Mouse (Mus musculus) cerebellum, adult 9-11 months (tissue): ENCODE measurements around the gene Kdm4b.

Experiments
- DNase-seq: peaks from one replicate; pipeline ENCODE4 v3.0.0; 2022

Kdm4b gene

DNA sequence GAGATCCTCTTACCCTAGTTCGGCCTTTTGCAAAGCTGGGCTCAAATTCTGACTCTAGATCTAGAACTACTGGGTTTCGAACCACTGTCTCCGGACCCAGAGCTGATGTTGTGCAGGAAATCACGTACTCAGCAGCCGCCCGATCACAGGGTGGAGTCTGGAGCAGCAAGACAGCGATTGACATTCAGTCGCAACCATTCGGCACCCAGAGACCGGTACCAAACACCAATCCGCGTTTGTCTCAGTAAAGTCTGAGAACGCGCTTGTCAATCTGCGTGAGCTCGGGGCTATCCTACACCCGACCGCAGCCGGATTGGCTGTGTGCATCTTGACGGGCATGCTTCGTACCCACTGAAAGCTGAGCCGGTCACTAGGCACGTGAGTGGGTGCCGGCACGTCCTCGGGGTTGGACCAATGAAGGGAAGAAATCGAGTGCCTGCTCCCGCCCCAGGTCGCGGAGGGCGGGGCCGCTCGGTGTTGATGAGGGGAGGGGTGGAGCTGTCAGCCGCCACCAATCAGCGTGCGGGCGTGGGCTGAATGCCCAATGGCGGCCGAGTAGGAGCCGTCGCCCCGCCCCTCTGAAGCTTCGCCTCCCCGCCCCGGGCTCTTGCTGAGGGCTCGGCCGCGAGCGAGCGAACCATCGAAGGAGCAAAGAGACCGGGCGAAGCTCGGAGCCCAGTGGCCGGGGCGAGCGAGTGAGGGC, at the start of gene Kdm4b:
TSS of gene Kdm4b (plus strand) at position 613 of the 703 bp plus-strand sequence.
- peak; percentile 100 for DNase-seq

DNA sequence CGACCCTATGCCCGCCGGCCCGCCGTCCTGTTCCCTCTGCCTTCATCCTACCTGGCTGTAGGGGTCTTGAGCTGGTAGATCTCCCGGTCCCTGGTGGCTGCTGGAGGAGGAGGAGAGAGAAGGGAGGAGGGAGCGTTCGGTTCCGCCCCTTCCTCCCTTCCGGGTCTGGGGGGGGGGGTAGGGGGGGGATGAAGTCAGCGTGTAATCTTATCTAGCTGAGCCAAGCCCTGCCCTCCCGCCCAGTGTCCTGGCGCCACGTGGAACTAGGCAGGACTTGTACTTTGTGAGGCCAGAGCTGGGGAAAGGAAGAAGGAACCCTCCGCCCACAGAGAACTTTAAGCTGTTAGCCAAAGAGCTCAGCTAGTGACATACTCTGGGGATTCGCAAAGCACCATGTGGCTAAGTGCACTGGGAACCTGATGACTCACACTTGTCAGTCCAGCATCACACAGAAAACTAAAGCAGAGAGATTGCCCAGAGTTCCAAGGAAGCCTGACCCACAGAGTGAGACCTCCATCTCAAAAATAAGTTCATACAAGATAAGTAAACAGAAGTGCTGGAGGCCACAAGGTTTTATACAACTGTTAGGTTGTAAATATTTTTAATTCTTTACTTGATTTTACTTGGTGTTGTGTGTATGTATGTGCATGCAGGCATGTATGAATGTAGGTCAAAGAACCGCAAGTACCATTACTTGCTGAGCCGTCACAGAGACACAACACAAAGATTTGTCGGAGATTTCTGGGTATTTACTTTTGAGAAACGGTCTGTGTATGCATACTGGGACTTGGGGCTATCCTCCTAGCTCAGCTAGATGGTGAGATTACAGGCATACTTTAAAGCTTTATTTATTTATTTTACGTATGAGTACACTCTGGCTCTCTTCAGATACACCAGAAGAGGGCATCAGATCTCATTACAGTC, 49.0 kb upstream of the Kdm4b start, which contains the start of gene Ticam1:
TSS of gene Ticam1 (minus strand) at position 144 of the 924 bp plus-strand sequence.
- DNase-seq: peak; percentile 79

DNA sequence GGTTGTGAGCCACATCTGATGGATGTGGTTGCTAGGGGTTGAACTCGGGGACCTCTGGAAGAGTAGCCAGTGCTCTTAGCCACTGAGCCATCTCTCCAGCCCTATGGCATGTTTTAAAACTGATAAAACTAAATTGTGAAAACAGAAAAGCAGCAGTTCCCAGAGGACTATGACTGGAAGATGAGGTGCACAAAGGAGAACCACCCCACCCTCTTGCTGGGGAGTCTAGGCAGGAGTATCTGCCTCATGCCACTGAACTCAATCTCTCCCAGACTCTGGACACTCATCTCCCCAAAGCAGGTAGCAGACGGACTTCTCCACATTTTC, 48.3 kb upstream of the Kdm4b start:
- peak; percentile 19 for DNase-seq

DNA sequence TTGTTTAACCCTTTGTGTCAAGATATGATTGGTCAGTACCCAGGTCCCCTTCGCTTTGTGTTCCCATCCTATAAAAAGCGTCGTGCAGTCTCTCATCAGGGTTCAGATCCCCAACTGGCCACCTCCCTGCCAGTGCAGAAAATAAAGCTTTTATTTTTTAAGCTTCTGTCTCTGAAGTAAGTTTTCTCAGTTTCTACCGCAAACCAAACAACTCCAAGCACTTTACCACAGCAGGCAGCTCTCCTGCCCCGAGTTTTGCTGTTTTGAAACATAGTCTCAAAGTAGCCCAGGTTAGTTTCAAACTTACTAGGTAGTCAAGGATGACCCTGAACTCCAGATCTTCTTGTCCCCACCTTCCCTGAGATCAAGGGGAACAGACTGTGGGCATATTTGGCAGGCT, 47.5 kb upstream of the Kdm4b start:
- DNase-seq: no peak

DNA sequence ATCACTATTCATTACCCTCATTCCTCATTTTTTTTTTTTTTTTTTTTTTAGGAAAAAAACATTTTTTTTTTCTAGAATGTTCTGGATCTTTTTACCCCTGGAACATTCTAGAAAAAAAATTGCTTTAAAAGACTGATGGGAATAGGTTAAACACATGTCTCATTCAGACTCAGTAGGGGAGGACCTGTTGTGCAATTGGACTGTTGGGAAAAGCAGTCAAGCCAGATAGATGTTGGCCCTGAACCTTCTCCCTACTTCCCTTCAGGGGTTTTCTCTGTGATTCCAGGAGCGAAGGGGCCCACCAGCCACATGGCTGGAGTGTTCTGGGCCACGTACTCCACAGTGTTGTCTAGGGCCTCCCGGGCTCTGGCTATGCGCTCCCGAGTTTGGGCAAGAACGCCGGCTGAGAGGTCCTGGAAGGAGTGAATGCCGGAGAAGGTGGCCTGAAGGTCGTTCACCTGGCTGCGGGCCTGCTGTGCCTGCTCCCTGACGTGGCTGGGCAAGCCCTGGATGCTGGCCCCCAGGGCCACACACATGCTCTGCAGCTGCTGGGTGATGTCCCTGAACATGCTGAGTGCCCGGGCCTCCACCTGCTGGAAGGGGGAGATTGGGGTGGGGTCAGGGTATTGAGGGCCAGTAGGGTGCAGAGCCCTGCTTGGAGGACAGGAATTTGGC, 46.2 kb upstream of the Kdm4b start:
- DNase-seq: peak; percentile 24

DNA sequence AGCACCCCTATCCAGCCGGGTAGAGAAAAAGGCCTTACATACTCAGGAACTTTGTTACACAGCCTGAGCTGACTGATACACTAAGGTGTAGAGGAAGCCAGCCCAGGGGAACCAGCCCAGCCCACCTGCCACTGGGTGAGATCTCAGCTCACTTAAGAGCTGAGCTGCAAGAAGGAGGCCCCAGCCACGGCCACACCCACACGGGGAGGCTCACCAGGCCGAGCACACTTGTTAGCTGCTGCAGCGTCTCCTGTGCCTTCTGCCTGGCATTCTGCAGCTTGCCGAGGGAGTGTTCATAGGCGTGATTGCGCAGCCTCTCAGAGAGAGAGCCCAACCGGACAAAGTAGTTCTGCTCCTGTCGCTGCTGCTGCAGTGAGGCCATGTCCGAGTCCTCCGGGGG, 44.7 kb upstream of the Kdm4b start:
- DNase-seq: no peak

DNA sequence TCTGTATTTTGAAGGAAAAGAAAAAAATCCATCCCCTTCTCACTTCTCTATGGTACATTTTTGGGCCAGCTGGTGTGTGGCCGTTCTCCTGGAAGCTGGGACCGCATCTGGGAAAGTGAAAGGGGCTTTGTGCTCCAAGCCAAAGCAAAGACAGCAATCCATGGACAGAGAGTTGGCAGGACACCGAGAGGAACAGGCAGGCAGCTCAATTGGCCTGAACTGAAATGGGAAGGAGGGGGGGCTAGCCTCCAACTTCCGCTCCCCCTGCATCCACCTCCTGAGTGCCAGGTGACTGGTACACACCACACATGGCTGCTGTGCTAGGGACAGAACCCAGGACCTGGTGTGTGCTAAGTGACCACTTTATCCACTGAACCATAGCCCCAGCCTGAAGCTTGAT, 43.1 kb upstream of the Kdm4b start:
- peak; percentile 25 for DNase-seq

DNA sequence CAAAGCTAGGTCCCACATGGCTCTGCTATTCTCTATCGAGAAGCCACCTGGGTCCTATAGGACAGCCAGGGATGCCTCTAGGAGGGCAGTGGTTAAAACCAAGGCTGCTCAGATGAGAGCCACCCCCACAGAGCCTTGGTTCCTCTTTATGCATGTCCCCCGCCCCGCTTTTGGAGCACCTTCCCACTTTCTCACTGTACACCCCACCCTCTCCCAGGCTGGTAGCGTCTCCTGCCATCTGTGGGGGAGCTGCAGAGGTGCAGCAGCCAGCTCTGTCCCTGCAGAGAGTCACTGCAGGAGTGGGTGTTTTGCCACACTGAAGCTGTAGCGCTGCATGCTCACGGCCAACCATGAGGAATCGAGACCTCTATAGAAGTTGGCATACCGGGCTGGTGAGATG, 42.5 kb upstream of the Kdm4b start:
- DNase-seq: no peak

DNA sequence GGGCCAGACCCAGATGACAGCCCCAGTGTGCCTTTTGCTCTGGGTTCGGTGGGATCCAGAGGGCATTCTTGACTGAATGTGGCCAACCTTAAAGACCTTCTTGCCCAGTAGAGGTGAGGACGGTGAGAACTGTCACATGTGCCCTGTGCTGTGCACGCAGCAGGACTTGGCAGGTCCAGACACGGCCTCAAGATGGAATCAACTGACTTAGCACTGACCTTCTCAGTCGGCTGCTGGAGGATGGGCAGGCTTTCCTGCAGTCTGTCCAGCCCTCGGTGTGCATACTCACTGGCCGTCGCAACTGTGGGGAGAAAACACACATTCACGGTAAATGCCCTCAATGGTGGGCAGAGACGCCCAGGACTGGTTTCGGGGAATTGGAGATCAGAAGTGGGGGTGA, 39.9 kb upstream of the Kdm4b start:
- DNase-seq: no peak

DNA sequence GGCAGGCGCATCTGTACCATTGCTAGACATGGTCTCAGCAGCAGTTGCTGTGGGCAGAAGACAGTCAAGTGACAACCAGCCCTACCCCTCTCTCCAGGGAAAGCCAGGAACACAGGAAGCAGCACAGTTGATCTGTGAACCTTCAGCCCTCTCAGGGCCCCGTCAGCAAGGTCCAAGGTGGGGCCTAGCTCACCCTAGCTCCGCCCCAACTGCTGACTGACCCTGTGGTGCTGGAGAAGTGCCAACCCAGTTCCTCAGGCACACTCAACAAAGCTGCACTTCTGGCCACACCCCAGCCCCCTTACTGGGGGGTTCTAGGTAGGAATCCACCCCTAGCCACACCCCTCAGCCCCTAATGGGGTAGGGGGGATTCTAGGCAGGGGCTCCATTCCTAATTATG, 38.0 kb upstream of the Kdm4b start:
- DNase-seq: no peak

DNA sequence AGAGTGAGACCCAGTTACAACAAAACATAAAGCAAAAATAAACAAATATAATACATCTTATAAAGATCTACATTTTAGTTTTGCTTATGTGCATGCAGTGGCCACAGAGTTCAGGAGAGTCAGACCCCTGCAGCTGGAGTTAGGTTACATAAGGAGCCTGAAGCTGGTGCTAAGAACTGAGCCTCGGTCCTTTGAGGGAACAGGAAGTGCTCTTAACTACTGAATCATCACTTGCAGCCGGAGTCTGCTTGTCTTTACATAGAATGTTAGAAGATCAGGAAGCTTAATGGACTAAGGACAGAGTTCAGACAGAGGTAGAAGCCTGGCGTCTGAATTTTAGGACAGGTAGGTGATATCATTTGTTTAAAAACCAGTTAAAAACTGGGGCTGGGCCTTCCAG, 37.0 kb upstream of the Kdm4b start:
- DNase-seq: no peak

DNA sequence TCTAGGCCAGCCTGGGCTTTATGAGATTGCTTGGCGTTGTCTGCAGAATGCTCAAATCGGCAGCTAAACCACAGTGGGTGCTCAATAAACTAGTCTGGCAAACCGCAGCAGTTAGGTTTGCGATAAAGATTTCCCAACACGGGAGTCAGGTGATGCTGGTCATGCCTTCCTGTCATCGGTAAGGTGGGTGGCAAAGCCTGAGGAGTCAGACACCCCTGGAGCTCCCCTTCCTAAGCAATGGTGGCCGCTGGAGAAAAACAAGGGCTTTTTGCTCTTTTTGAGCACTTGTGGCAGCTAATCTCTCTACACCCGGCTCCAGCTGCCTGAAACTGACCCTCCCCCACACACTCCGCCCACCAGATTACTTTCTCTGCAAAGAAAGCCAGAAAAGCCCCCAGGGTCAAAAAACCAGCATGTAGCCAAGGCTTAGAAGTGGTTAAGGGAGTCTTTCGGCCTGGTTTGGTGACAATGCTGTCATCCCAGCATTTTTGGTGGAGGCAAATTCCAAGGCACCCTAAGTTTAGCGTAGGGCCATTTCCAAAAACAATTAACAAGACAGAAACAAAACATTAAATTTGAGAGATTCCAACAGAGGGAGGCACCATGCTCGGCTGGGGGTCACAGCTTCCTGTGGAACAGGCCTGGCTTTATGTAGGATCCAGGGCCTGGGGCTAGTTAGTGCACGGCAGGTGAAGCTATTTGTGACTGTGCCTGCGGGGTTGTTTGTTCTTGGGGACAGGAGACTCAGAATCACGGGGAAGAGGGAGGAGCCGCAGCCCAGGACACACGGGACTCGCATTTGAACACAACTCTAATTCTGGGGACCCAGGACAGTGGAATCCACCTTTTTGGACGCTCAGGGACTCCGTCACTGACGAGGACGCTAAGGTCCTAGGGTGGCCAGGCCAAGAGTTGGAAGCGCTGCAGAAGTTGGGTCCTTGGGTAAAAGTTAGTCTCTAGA, 36.2 kb upstream of the Kdm4b start:
- DNase-seq: no peak

DNA sequence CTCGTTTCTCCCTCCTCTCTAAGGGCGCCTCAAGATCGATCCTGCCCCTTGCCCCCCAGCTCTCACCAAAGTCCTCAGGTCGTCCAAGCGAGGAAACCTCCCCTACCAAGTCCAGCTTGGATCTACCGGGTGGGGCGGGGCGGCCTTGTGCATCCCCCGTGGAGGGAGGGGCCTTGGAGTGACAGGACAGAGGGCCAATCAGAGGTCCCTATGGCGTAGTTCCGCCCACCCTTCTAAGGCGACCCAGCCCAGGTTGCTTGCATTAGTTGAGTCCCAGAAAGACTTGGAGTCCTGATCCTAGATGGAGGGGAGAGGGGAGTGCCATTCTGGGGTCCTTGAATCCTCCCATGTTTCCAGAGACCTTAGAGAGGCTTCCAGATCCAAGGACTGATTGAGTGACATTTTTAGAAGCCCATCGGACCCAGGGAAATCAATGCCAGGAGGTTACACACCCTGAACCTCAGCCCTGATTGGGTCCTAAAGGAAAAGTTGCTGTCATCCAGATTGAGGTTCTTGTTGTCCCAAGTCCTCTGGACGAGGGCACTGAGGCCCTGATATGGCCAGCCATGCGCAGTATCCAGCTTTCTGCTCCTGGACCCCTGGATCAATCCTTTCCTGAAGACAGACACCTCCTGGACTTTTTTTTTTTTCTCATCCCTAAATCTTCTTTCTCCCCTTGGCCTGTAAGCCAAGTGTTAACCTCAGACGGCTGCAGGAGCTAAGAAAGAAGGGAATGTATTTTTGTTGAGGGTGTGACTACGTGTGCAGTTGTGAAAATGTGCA, 35.3 kb upstream of the Kdm4b start:
- DNase-seq: no peak

DNA sequence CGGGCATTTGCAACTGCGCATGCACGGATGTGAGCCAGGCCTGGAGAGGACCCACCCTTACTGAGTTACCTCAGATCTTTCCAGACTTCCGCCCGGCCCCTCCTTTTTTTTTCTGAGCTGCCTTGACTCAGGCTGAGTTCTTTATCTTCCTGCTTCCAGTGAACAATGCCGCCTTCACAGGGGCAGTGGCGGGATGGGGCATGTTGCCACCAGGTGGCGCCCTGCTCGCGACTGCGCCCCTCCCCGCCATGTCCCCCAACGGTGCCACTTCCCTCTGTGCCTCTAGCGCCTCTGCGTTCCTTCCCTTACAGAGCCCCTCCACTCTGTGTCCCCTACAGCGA, 34.7 kb upstream of the Kdm4b start:
- peak; percentile 71 for DNase-seq

DNA sequence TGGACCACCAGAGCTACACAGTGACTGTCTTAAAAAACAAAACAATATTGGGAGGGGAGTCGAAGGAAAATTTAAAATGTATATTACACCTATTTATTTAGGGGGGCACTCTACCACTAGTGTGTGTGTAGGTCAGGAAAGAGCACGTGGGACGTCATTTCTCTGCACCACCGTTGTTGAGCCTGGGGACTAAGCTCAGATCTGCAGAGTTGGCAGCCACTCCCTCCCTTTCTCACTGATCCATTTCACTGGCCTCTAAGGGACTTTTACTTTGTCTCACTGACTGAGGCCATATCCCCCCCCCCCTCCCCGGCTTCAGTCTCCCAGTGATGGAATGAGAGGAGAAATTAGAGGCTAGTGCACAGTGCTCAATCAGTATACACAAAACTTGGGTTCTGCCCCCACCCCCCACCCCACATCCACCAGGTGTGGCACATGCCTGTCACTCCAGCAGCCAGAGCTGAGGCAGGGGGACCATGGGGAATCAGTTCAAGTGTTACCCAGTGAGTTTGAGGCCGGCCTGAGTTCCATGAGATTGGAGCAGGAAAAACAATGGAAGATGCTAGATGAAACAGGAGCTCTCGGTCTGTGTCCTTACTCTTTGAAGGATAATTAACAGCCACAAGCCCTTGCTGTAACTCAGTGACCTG, 33.9 kb upstream of the Kdm4b start:
- no peak for DNase-seq

DNA sequence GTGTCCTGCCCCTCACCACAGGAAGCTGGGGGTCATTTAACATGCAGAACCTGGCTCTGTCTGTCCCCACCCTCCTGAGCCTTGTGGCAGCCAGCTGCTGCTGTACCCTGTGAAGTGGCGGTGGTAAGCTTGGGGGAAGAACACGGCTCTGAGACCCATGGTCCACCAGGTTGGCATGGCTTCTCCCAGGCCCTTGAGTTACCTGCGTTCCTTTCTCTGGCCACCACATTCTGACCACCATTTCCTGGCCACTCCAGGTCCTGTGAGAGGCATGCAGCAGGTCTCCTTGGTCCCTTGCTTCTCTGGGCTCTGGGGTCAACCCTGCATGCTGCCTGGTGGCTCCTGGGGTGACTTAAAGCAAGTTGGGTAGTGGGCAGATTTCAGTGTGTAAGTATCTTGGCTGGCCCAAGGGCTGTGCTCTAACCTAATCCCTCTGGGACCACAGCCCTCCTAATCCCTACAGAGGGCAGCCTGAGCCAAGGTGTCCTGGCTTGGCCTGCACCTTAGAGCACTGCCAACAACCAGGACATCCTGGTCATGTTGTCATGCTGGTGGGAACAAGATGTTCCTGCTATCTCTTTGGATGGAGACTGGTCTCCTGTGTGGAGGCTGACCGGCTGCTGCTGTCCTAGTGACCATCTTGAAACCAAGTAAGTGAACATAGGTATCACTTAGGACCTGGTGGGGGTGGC, 33.2 kb upstream of the Kdm4b start, which contains the start of gene Plin3:
TSS of gene Plin3 (minus strand) at position 343 of the 692 bp plus-strand sequence.
- no peak for DNase-seq

DNA sequence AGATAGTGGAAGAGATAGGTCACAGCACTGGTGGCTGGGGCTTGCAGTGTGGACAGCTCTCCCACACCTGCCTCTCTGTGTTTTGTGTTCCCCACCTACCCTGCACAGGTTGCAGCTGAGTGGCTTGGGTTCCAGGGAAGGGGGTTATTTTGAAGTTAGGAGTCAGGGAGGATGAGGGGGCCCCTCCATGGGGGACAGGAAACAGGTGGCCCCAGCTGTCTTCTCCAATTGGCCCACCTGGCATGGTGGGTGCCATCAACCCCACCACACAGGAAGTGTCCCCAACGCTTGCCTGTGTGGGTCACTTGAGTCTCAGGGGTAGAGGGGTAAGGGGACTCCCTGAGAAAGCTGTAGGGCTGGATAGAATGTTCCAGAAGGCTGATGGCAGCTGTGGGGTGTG, 32.6 kb upstream of the Kdm4b start:
- DNase-seq: no peak

DNA sequence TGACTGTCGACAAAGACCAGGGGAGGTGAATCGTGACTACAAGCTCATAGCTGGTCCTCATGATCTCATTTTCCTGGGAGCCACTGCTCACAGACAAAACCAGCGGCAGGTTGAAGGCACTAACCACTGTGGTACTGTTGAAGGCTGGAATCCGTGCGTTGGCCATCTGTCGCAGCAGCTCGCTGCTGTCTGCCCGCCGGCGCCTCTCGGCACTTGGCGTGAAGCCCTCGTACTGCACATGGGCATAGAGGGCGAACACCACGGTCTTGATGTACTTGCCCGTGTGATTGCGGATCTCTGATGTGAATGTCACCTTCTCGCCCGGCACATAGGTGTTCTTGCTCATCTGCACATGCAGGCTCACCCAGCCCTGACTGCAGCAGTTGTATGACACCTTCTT, 31.6 kb upstream of the Kdm4b start:
- DNase-seq: peak; percentile 77

DNA sequence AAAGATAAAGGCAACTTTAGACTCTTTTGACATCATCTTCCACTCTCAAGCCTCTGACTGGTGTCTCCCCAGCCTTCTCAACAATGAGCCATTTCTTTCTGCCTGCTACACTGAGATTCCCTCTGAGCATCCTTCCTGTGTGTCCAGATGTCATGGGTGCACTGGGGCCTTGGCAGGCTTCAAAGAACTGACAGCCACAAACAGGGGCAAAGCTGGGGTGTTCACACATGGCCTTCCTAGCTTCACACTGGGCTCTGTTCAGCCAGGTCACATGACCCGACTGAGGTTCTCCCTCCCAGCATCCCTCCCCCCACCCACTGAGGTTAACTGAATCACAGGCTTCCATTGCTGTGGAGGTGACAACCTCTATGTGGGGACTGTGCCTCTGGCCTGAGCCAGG, 29.7 kb upstream of the Kdm4b start:
- no peak for DNase-seq

DNA sequence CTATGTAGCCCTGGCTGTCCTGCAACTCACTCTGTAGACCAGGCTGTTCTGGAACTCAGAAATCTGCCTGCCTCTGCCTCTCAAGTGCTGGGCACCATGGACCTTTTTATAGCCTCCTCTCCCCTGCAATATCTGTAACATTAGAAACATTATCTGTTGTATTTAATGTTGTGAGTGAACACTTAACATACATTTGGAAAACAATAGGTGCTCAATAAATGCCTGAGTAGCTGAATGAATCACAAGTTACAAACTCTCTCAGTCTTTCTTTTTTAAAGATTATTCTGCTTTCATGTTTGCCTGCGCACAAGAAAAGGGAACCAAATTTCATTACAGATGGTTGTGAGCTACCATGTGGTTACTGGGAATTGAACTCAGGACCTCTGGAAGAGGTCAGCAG, 27.6 kb upstream of the Kdm4b start:
- DNase-seq: no peak

DNA sequence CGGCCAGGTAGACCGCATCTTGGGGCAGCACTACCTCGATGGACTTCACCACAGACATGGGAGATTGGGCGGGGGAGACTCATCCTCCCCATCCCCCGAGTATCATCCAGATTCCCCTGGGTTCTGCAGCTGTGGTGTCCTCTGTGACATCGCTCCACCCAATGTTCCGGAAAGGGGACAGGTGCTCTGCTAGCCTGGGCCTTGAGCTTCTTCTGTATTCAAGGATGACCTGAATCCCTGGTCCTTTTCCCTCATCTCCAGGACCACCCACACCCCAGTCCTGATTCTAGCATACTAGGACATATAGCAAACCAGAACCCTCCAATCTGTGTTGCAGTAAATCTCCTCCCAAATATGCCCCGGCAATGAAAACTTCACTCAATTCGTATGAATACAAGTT, 25.7 kb upstream of the Kdm4b start, which contains the start of gene Arrdc5:
TSS of gene Arrdc5 (minus strand) at position 101 of the 400 bp plus-strand sequence.
- DNase-seq: no peak
